Mouse (Mus musculus) neural tube, embryonic 10.5 days (tissue): ENCODE results near the gene Clca3a2.
"Not testable (repeated sequence)": the region's sequence is repeated elsewhere in the genome, so short reads cannot be mapped to it uniquely, and the experiment has no call there.

Source experiments
- DNase-seq: peaks from one replicate; pipeline ENCODE4 v3.0.0-alpha.2; 2017; ENCODE audit warnings: low spot score; ENCODE audit errors: extremely low spot score

The Clca3a2 gene

DNA sequence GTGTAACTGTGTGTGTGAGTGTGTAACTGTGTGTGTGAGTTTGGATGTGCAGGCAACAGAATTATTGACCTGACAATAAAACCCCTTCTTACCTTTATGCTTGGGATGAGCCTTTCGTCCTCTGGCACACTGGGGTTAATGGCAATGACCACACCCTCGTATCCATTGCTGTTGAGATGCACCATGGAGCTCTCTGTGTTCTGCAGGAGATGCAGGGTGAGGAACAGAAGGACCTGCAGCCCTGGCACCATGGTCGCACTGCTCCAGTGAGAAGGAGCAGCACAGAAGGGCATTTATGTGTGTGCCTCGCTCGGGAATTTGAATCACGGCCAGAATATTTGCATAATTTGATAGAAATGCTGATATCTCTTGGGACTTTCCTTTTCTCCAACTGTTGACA is at the start of gene Clca3a2:
Gene Clca3a2, minus strand, starts transcription at position 276 of the 400 bp plus-strand sequence.
- not testable (repeated sequence) for DNase-seq

DNA sequence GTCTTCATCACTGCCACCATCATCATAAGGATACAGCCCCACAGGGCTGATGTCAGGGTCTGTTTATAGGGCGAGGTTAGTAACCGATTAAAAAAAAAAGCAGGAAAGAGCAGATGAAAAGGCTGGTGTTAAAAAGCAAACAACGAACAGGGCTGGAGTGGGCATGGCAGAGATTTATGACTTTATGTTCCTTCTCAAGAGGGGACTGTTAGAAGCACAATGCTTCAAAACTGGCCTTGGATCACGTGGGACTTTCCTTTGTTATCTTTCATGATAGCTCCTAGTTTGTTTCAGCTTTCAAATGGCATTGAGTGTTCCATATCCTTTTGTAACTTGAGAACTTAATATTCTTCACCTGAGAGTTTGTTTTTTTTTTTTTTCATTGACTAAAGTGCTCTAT is 30.3 kb upstream of the Clca3a2 start:
- DNase-seq: no peak

DNA sequence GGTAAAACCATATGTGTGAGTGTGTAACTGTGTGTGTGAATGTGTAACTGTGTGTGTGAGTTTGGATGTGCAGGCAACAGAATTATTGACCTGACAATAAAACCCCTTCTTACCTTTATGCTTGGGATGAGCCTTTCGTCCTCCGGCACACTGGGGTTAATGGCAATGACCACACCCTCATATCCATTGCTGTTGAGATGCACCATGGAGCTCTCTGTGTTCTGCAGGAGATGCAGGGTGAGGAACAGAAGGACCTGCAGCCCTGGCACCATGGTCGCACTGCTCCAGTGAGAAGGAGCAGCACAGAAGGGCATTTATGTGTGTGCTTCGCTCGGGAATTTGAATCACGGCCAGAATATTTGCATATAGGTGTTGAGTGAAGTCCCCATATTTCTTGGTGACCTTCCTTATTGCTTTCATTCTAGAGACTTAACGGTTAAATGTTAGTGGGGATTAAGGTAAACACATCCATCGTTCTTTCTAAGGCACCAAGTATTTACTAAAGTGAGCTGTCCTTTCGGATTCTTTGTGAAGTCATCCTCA is 29.8 kb upstream of the Clca3a2 start, which contains the start of gene Clca3b:
Gene Clca3b, minus strand, starts transcription at position 344 of the 543 bp plus-strand sequence.
- DNase-seq: not testable (repeated sequence)

DNA sequence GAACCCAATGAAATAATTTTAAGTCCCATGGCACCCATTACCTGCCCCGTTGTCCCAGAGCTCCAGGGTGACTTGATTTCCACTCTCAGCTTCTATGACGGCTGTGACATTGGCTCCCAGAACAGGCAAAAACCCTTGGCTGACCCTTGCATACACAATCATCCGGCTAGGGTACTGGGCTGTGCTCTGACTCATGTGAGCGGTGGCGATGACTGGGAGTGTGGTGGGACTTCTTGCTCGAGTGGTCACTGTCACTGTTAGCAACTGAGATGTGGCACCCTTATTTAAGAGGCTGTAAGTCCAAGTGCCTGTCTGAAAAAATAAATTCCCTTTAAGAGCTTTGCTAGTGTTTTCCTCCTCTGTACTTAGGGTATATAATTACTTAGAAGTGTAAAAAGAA is 8.0 kb upstream of the Clca3a2 start:
- no peak for DNase-seq

DNA sequence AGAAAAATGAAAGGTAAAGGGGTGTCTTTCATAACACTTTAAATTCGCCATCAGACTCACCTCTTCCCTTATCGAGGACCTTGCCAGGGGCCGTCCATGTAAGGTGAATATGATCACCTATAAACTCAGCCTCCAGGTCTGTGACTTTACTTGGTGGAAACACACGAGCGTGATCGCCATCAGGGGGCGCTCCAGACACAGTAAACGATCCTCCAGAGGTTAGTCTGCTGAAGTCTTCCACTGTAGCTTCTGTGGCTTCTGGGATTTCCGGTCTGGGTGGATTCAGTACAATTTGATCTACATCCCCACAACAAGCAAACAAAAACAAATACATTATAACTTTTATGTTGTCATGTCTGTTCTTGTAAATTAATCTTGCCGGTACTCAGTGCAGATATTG is 5.9 kb upstream of the Clca3a2 start:
- peak; percentile 77 for DNase-seq

DNA sequence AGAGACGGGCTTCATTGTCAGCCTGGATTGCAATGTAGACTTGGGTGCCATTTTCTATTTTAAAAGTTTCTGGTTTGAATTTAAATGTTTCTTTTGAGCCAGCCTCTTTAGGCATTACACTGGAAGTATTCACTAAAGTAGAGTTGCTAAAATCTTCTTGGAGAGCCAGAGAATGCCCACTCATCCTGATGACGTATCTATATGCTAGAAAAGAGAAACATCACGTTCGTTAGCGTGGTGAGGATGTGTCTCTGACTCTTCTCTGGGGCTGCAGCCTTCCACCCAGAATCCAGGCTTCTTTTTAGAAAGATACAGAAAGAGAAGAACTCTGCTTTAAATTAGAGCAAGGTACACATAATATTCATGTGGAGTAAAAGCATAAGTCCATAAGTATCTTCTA is 4.0 kb upstream of the Clca3a2 start:
- no peak for DNase-seq

DNA sequence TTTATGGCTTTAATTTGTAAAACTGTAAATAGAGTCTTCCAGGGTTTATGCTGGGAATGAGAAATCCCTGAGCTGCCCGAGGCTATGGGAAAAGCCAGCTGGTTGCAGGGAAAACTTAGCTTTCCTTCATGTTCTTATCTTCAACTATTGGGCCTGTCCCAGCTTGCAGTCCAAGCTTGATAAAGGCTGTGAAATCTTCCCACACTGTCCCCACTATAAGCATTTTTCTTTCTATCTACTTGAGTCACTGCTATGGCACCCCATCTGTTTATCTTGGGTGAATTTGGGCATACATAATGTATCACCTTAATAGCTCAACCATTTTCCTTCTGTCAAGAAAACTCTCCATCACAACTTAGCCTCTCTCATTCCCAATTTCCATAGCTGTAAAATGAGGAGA is 1.3 kb upstream of the Clca3a2 start:
- no peak for DNase-seq

DNA sequence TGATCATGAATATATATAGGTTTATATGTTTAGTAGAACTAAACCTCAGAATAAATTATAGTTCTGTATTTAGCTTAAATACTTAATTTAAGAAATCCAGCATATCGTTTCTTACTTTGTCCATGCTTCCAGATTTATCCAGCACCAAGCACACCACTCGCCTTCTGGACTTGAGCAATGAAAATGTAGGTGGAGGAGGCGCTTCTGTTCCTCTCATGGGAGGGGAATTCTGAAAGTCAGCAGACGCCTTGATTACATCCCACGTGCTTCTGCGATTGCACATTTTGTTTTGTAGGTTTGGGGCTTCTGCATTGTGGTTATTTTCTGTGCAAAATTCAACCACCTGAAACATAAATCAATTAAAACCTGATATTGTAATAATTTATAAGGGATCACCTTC is 6.0 kb downstream of the Clca3a2 start:
- DNase-seq: not testable (repeated sequence)

DNA sequence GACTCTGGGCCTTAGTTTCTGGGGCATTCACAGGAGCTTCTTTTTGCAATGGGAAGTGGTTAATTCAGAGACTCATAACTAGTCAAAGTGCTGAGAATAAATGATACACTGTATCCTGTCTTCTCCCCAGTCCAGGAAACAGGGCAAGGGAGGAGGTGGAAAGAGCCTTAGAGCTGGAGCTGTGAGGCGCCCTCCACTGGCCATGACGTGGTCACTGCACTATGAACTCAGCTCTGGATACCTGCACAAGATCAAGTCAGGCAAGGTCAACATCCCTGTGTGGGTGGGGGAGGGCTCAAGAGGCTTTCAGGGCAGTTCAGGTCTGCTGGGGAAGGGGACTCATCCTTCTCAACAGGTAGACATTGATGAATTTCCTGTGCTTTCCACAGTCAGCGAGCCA is 7.5 kb downstream of the Clca3a2 start:
- no peak for DNase-seq

DNA sequence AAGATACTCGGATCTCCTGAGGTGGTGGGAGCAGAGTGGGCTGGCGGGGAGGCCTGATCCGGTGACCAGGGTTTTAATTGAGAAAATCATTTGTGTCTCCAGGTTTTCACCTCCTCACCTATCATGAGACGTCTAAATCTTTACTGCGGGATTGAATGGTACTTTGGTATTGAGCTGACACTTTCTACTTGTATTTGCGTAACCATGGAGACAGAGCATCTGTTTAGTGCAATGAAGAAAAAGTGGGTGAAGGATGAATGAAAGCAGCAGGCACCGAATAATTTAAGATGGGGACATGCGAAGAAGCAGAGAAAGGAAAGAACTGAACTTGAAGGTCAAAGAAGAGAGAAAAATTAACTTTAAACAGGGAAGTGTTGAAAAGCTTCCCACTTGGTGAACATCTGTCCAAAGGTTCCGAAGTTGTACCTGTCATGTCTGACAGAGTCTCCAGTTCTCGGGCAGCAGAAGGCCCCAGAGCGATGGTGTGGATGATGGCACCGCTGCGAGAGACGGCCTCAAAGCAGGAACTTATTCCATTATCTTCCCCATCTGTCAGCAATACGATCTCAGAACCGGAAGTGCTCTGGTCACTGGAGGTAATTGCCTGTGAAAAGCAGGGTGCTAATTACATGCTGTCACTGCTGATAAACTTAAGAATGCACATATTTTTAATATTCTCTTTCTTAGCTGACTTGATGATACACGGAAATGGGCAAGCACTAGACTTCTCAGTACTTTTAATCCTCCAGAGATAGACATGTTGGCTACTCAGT is 11.0 kb downstream of the Clca3a2 start:
- not testable (repeated sequence) for DNase-seq

DNA sequence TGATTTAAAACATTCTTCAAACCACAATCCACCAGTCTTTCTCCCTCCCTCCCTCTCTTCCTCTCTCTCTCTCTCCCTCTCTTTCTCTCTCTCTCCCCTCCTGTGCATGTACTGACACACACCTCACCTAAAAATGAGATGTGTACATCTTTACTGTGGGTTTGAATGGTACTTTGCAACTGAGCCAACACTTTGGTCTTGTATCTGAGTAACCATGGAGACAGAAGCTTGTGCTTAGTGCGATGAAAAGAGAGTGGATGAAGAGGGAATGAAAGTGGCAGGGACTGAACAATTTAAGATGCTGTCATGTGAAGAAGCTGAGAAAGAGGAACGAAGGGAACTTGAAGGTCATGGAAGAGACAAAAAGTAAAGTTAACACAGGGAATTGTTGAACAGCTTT is 12.7 kb downstream of the Clca3a2 start:
- DNase-seq: not testable (repeated sequence)

DNA sequence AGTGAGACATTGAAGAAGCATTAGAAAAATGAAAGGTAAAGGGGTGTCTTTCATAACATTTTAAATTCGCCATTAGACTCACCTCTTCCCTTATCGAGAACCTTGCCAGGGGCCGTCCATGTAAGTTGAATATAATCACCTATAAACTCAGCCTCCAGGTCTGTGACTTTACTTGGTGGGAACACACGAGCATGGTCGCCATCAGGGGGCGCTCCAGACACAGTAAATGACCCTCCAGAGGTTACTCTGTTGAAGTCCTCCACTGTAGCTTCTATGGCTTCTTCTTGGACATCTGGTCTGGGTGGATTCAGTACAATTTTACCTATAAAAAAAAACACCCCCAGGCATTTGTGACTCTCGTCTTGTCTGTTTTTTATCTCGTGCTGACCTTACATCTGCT is 17.4 kb downstream of the Clca3a2 start:
- DNase-seq: peak; percentile 24

DNA sequence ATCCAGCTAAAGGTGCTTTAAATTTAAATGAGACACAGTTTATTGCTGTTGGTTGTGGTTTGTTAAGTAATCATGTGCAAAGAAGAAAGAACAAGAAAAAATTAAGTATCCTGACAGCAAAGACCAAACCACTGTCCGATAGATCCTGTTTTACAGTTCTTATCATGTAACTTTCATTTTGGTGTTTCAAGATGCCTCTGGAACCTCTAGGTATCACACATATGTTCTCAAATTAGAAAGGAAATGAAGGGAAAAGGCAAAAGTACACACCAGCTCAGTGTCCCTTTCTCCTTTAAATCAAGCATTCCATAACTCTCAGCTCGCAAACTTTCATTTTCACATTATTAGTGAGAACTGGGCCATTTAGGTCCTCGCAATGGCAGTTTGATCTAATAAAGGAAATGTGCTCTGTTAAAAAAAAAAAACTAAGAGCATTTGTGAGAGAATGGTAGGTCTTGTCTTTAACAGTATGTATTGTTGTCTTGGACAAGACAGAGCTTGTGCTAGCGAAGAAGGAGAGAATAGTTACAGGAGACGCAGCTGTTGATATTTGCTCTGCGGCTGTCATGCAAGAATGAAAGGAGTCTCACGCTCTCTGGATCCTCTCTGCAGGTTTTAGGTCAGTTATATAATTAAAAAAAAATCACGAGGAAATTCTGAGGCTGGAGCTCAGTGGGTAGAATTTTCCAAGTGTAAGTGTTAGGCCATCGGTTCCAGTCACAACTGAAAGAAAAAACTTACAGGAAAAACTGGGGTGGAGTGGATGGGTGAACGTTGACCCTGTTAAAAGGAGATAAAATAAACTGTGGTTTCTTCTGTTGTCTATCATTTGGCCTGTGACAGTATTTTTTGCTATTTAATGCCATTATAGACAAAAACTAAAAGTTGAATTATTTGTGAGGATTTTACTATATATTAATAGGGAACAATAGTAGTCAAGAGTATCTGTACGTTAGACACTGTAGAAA is 33.8 kb downstream of the Clca3a2 start:
- DNase-seq: no peak

DNA sequence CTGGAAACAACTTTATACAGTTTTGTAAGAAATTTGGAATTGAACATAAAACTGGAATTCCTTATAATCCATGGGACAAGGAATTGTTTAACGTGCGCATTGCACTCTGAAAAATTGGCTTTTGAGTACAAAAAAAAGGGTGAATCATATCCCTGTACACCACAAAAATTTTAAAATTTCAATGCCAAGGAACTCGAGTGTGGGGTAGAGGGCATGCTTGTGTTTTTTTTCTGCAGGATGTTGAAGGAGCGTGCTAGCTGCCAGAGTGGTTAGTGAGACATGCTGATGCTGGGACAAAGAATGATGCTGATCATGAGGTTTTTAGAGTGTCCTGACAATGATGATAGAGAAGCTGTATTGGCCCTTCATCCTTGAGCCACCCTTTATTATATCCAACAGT is 54.1 kb downstream of the Clca3a2 start:
- no peak for DNase-seq

DNA sequence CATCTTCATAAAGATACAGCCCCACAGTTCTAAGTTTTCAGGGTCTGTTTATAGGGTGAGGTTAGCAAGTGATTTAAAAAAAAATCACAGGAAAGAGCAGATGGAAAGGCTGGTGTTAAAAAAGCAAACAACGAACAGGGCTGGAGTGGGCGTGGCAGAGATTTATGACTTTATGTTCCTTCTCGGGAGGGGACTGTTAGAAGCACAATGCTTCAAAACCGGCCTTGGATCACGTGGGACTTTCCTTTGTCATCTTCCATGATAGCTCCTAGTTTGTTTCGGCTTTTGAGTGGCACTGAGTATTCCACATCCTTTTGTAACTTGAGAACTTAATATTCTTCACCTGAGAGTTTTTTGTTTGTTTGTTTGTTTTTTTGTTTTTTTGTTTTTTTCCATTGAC is 57.8 kb downstream of the Clca3a2 start:
- no peak for DNase-seq

DNA sequence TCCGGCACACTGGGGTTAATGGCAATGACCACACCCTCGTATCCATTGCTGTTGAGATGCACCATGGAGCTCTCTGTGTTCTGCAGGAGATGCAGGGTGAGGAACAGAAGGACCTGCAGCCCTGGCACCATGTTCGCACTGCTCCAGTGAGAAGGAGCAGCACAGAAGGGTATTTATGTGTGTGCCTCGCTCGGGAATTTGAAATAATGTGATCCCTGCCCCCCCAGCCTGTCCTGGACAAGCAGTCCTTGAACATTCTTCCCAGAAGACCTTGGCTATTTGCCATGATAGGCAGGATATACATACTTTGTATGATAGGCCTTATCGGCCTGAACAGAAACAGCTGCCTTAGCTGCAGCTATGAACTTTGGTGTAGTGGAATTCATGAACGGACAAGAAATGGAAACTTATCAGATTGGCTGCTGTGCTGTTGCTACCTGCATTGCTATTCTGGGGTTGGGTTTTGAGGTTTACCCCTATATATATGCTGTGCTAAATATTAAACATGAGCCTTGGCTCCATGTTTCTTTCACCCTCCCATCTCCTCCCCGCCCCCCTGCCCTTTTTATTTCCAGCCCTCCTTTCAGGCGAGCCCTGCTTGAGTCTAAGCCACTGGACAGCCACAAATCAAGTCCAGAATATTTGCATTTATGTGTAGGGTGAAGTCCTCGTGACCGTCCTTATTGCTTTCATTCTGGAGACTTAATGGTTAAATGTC is 58.5 kb downstream of the Clca3a2 start, which contains the start of gene Clca3a1:
Gene Clca3a1, minus strand, starts transcription at position 386 of the 718 bp plus-strand sequence.
- DNase-seq: no peak

DNA sequence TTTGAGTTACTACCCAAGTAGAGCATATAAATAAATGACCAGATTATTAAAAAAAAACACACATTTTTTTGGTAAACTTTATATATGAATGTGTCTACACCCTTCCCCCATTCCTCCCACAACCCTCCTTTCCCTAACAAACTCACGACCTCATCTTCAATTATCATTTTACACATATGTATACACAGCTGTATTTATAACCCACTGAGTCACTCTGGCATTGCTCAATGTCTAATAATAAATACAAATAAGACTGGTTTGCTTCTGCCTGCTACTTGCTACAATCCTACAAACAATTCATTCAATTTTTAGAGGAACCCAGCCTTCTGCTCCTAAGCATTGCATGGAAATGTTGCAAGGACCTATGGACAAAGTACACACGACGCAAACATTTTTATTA is 59.6 kb downstream of the Clca3a2 start:
- no peak for DNase-seq

DNA sequence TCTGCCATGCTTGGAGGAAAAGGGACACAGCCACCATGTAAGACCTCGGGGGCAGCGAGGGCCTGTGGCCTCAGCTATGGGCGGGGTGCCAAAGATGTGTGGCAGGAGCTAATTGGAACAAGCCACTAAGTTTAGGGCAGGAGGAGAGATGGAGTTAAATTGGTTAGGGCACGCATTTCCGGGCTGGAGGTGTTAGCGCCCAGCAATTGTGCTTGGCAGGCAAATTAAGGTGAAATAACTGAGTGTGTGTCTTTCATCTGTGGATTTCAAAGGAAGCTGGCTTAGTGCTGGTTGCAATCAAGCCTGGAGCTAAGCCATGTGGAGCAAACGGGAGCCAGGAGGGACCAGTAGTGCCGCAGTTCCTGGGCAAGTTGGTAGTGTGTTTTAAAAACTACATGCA is 63.2 kb downstream of the Clca3a2 start:
- DNase-seq: not testable (repeated sequence)

DNA sequence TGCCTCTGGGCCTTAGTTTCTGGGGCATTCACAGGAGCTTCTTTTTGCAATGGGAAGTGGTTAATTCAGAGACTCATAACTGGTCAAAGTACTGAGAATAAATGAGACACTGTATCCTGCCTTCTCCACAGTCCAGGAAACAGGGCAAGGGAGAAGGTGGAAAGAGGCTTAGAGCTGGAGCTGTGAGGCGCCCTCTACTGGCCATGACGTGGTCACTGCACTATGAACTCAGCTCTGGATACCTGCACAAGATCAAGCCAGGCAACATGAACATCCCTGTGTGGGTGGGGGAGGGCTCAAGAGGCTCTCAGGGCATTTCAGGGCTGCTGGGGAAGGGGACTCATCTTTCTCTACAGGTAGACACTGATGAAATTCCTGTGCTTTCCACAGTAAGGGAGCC is 66.2 kb downstream of the Clca3a2 start:
- DNase-seq: no peak

DNA sequence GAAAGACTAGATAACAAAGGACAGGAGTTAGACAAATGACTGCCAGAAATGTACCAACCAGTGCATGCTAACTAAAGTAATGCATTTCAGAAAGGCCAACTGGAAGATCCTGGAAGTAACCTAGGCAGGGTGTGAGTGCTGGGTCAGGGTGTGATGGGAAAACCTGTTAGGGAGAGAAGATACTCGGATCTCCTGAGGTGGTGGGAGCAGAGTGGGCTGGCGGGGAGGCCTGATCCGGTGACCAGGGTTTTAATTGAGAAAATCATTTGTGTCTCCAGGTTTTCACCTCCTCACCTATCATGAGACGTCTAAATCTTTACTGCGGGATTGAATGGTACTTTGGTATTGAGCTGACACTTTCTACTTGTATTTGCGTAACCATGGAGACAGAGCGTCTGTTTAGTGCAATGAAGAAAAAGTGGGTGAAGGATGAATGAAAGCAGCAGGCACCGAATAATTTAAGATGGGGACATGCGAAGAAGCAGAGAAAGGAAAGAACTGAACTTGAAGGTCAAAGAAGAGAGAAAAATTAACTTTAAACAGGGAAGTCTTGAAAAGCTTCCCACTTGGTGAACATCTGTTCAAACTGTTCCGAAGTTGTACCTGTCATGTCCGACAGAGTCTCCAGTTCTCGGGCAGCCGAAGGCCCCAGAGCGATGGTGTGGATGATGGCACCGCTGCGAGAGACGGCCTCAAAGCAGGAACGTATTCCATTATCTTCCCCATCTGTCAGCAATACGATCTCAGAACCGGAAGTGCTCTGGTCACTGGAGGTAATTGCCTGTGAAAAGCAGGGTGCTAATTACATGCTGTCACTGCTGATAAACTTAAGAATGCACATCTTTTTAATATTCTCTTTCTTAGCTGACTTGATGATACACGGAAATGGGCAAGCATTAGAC is 70.0 kb downstream of the Clca3a2 start:
- not testable (repeated sequence) for DNase-seq
